Mouse (Mus musculus) limb, embryonic 13.5 days (tissue): ENCODE data around the gene 6430628N08Rik. TPM values are rescaled to one million over a fixed set of nuclear protein-coding genes. Genes with fewer than 3 reads are reported as not detected.

Experiments used
- ATAC-seq: fragments of 200-750 bp; cut with Nextera tagmentation; 2 replicates; pipeline ENCODE4 v1.8.0; 2017; ENCODE audit warnings: low read depth, moderate number of reproducible peaks, moderate TSS enrichment; ENCODE audit not compliant: low FRiP score
- H3K27ac ChIP-seq: fragments of 300-500 bp; sonication (generic); 2 replicates; pipeline ENCODE4 v1.5.1; 2015; ENCODE audit warnings: inconsistent platforms, mild to moderate bottlenecking, moderate library complexity
- H3K27me3 ChIP-seq: fragments of 300-500 bp; sonication (generic); 2 replicates; pipeline ENCODE4 v1.6.1; 2015; ENCODE audit warnings: mild to moderate bottlenecking, inconsistent platforms
- H3K36me3 ChIP-seq: fragments of 300-500 bp; sonication (generic); 2 replicates; pipeline ENCODE4 v1.6.1; 2015; ENCODE audit warnings: inconsistent platforms, mild to moderate bottlenecking, moderate library complexity
- H3K4me1 ChIP-seq: fragments of 300-500 bp; sonication (generic); 2 replicates; pipeline ENCODE4 v1.6.1; 2015; ENCODE audit warnings: inconsistent platforms
- H3K4me2 ChIP-seq: fragments of 300-500 bp; sonication (generic); replicated peaks from 2 replicates; pipeline ENCODE4 v1.6.1; 2015; ENCODE audit warnings: inconsistent platforms, mild to moderate bottlenecking, moderate library complexity
- H3K4me3 ChIP-seq: fragments of 300-500 bp; sonication (generic); 2 replicates; pipeline ENCODE4 v1.5.1; 2015; ENCODE audit warnings: moderate library complexity, mild to moderate bottlenecking, inconsistent platforms
- H3K9ac ChIP-seq: fragments of 300-500 bp; sonication (generic); 2 replicates; pipeline ENCODE4 v1.6.1; 2015; ENCODE audit warnings: mild to moderate bottlenecking, inconsistent platforms
- H3K9me3 ChIP-seq: fragments of 300-500 bp; sonication (generic); 2 replicates; pipeline ENCODE4 v1.6.1; 2016; ENCODE audit warnings: inconsistent platforms
- WGBS: fragments of 180-500 bp; shearing (Covaris S2); methylation state at CpG from one replicate; pipeline ENCODE4 v1.1.7; 2015; 5-methylcytosine and 5-hydroxymethylcytosine counted together
- polyA plus RNA-seq: library from polyadenylated mRNA; unstranded; fragments of >200 nt; fragmentation: Nextera tagmentation; extraction: Ambion mirVana; gene quantifications from 2 replicates; pipeline ENCODE4 v1.2.1, GENCODE M21; 2015

Gene 6430628N08Rik
- polyA plus RNA-seq, 1 experiment from 2014 or later: not detected

GRCm38 (mm10) chr4:115857293-115857883 lies 33.1 kb upstream of the 6430628N08Rik start:
- Histone ChIP-seq H3K27me3 (peaks cover 7% of the 10 kb centered on the region; the same call in 1 of the 2 replicates), H3K4me2 (no peak overlapping the region), H3K36me3 (peaks cover 51% of the 10 kb centered on the region), H3K27ac (no peak overlapping the region), H3K9ac (no peak overlapping the region), H3K4me1 (peaks cover 44% of the 10 kb centered on the region), H3K9me3 (no peaks in the 10 kb centered on the region), H3K4me3 (no peak overlapping the region)
- ATAC-seq: no peak
- 82% methylated on average over 9 of the region's 9 CpGs for WGBS

GRCm38 (mm10) chr4:115863352-115863751 lies 27.1 kb upstream of the 6430628N08Rik start:
- Histone ChIP-seq H3K27ac (peak overlapping the region; percentile 63; the same call in 1 of the 2 replicates), H3K9ac (no peak overlapping the region), H3K27me3 (peaks cover 16% of the 10 kb centered on the region; the same call in 1 of the 2 replicates), H3K9me3 (no peaks in the 10 kb centered on the region), H3K4me2 (peak overlapping the region; percentile 38), H3K4me3 (no peak overlapping the region), H3K4me1 (peaks cover 41% of the 10 kb centered on the region), H3K36me3 (peaks cover 35% of the 10 kb centered on the region)
- peak; percentile 25; the same call in 1 of the 2 replicates for ATAC-seq
- 21% methylated on average over 7 of the region's 7 CpGs for WGBS

DNA sequence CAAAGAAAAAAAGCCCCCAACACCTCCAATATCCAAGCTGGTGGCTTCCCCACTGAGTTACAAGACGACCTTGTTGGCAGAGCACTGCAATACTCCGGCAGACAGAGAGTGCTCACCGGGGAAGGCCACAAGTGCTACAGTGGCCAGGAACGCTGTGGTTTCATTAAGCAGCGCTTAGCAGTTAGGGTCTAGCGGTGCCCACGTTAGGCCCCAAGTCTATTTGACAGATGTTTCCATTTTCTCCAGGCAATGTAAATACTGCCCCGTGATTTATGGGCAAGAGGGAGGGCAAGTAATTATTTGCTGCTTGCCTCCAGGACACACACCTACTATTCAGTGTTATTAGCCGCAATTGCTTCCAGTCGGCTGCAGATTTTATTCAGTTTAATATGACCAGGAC lies 26.6 kb upstream of the 6430628N08Rik start:
- ATAC-seq: peak; percentile 88
- no peak overlapping the region for H3K27ac ChIP-seq
- H3K4me1 ChIP-seq: peaks cover 47% of the 10 kb centered on the region
- no peaks in the 10 kb centered on the region for H3K9me3 ChIP-seq
- no peak overlapping the region for H3K9ac ChIP-seq
- 7% methylated on average over 10 of the region's 10 CpGs for WGBS
- peaks cover 21% of the 10 kb centered on the region; the same call in 1 of the 2 replicates for H3K27me3 ChIP-seq
- H3K4me3 ChIP-seq: no peak overlapping the region
- H3K4me2 ChIP-seq: peak overlapping the region; percentile 38
- H3K36me3 ChIP-seq: peaks cover 34% of the 10 kb centered on the region

- Histone ChIP-seq H3K36me3 (peaks cover 43% of the 10 kb centered on the region), H3K9ac (no peak overlapping the region), H3K4me2 (no peak overlapping the region), H3K27me3 (peaks cover 18% of the 10 kb centered on the region; the same call in 1 of the 2 replicates), H3K4me3 (no peak overlapping the region), H3K27ac (no peak overlapping the region), H3K9me3 (no peaks in the 10 kb centered on the region), H3K4me1 (peaks cover 33% of the 10 kb centered on the region)
- 24% methylated on average over 16 of the region's 16 CpGs for WGBS
- no peak for ATAC-seq
Observed at GRCm38 (mm10) chr4:115869512-115870210, 20.8 kb upstream of the 6430628N08Rik start.

GRCm38 (mm10) chr4:115873231-115873630 lies 17.2 kb upstream of the 6430628N08Rik start:
- H3K36me3 ChIP-seq: peaks cover 56% of the 10 kb centered on the region
- no peaks in the 10 kb centered on the region for H3K9me3 ChIP-seq
- no peak overlapping the region for H3K9ac ChIP-seq
- 88% methylated on average over 3 of the region's 3 CpGs for WGBS
- no peak overlapping the region for H3K4me2 ChIP-seq
- peaks cover 18% of the 10 kb centered on the region; the same call in 1 of the 2 replicates for H3K27me3 ChIP-seq
- H3K4me1 ChIP-seq: peaks cover 32% of the 10 kb centered on the region
- H3K27ac ChIP-seq: no peak overlapping the region
- no peak overlapping the region for H3K4me3 ChIP-seq
- ATAC-seq: no peak

DNA sequence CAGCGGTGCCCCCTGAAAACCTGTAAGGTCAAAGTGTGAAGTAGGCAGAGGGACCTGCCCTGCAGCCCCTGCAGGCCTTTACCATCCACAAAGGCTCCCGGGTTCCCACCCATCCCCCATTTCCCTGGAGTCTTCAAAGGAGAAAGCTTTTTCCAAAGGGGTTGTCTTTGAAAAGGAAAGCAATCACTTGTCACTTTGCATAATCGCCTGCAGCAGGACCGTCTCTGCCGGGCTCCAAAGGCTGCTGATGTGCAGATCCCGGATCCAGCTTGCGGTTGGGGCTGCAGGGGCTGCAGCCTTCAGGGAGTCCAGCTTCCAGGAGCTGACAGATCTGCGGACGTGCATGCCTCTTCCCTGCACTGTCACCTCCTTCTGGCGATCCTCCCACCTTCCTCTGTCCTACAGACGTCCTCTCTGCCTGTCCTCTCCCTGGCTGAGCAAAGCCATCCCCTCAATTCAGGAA lies 12.2 kb upstream of the 6430628N08Rik start:
- Histone ChIP-seq H3K4me1 (peaks cover 10% of the 10 kb centered on the region), H3K4me3 (no peak overlapping the region), H3K27me3 (peaks cover 24% of the 10 kb centered on the region; the same call in 1 of the 2 replicates), H3K36me3 (peaks cover 38% of the 10 kb centered on the region), H3K9me3 (no peaks in the 10 kb centered on the region), H3K27ac (no peak overlapping the region), H3K4me2 (no peak overlapping the region), H3K9ac (no peak overlapping the region)
- ATAC-seq: no peak
- 6% methylated on average over 11 of the region's 11 CpGs for WGBS

GRCm38 (mm10) chr4:115878828-115879227 lies 11.6 kb upstream of the 6430628N08Rik start:
- H3K4me2 ChIP-seq: no peak overlapping the region
- H3K36me3 ChIP-seq: peaks cover 32% of the 10 kb centered on the region
- no peak overlapping the region for H3K4me3 ChIP-seq
- H3K9me3 ChIP-seq: no peaks in the 10 kb centered on the region
- H3K4me1 ChIP-seq: peaks cover 10% of the 10 kb centered on the region
- 52% methylated on average over 9 of the region's 9 CpGs for WGBS
- H3K9ac ChIP-seq: no peak overlapping the region
- H3K27ac ChIP-seq: no peak overlapping the region
- H3K27me3 ChIP-seq: peaks cover 24% of the 10 kb centered on the region; the same call in 1 of the 2 replicates
- no peak for ATAC-seq

DNA sequence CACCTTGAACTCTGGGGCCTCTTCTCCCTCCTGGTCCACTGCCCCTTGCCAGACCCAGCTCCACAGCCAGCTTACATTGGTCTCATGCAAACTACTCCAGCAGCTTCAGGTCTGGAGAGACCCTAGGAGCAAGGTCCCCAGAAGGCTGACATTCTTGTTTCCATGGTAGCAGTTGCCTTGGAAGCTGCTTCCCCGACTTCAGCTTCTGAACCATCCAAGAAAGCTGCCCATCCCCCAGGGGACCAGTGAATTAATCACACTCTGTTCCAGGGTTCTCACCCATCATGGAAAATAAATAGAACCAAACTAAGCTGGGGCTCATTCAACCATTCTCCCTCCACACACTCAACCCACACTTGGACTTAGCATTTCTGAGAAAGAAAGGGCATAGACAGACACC lies 9.3 kb upstream of the 6430628N08Rik start:
- peaks cover 9% of the 10 kb centered on the region; the same call in 1 of the 2 replicates for H3K36me3 ChIP-seq
- no peak overlapping the region for H3K4me2 ChIP-seq
- no peak overlapping the region for H3K9ac ChIP-seq
- WGBS: 32% methylated on average over 1 of the region's 1 CpGs
- no peak overlapping the region for H3K27ac ChIP-seq
- no peaks in the 10 kb centered on the region for H3K9me3 ChIP-seq
- no peak for ATAC-seq
- no peak overlapping the region for H3K4me3 ChIP-seq
- peaks cover 10% of the 10 kb centered on the region for H3K4me1 ChIP-seq
- H3K27me3 ChIP-seq: peaks cover 24% of the 10 kb centered on the region; the same call in 1 of the 2 replicates

DNA sequence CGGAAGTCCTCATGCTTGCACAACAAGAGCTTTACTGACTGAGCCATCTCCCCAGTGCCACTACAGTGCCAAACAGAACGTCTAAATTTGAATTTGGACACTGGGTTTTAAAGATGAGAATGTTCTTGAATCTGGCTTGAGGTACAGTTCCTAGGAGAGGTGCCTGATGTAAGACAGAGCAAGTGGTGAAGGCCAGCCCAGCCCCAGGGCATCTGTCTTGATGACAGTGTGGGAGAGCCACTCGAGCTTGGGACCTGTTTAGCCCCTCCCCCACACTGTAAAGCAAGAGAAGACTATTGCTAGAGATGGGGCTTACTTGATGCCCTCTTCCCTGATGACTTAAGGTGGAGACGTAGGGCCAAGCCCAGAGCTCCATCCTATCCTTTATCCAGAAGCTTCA lies 8.3 kb upstream of the 6430628N08Rik start:
- WGBS: 54% methylated on average over 4 of the region's 4 CpGs
- no peak overlapping the region for H3K4me2 ChIP-seq
- no peak overlapping the region for H3K9ac ChIP-seq
- no peaks in the 10 kb centered on the region for H3K36me3 ChIP-seq
- ATAC-seq: no peak
- H3K27me3 ChIP-seq: peaks cover 24% of the 10 kb centered on the region; the same call in 1 of the 2 replicates
- H3K9me3 ChIP-seq: no peaks in the 10 kb centered on the region
- H3K4me3 ChIP-seq: no peak overlapping the region
- no peak overlapping the region for H3K27ac ChIP-seq
- peaks cover 10% of the 10 kb centered on the region for H3K4me1 ChIP-seq

- no peak within 1 kb of the TSS for H3K4me3 ChIP-seq
- no peak within 1 kb of the TSS for H3K27ac ChIP-seq
- H3K9ac ChIP-seq: no peak within 1 kb of the TSS
- H3K36me3 ChIP-seq: no peaks in the 10 kb centered on the region
- no peak within 1 kb of the TSS for H3K4me2 ChIP-seq
- ATAC-seq: no peak
- H3K9me3 ChIP-seq: no peaks in the 10 kb centered on the region
- peaks cover 17% of the 10 kb centered on the region for H3K27me3 ChIP-seq
- H3K4me1 ChIP-seq: no peaks in the 10 kb centered on the region
- WGBS: 61% methylated on average over 6 of the region's 6 CpGs
Observed at GRCm38 (mm10) chr4:115884022-115884421, 6.4 kb upstream of the 6430628N08Rik start, which contains the start of gene Kncn. Gene Kncn (plus strand): TSS chr4:115884400.

- WGBS: 70% methylated on average over 3 of the region's 3 CpGs
- H3K27ac ChIP-seq: no peak overlapping the region
- H3K9ac ChIP-seq: no peak overlapping the region
- H3K4me3 ChIP-seq: no peak overlapping the region
- peaks cover 28% of the 10 kb centered on the region for H3K27me3 ChIP-seq
- no peak for ATAC-seq
- no peak overlapping the region for H3K4me2 ChIP-seq
- H3K36me3 ChIP-seq: no peaks in the 10 kb centered on the region
- H3K4me1 ChIP-seq: peaks cover 10% of the 10 kb centered on the region
- no peaks in the 10 kb centered on the region for H3K9me3 ChIP-seq
Observed at GRCm38 (mm10) chr4:115885846-115886245, 4.6 kb upstream of the 6430628N08Rik start.

GRCm38 (mm10) chr4:115886875-115887274 lies 3.6 kb upstream of the 6430628N08Rik start:
- Histone ChIP-seq H3K4me3 (no peak overlapping the region), H3K27ac (no peak overlapping the region), H3K9me3 (no peaks in the 10 kb centered on the region), H3K27me3 (peaks cover 39% of the 10 kb centered on the region), H3K9ac (no peak overlapping the region), H3K4me1 (peaks cover 10% of the 10 kb centered on the region), H3K4me2 (no peak overlapping the region), H3K36me3 (no peaks in the 10 kb centered on the region)
- ATAC-seq: no peak
- 94% methylated on average over 1 of the region's 1 CpGs for WGBS
